10 mouse cellular contexts compared by ENCODE assay signal in genomic region chr7:83567841-83568500, GRCm38 (mm10). TPM values are rescaled to one million over a fixed set of nuclear protein-coding genes. Genes with fewer than 3 reads are reported as not detected.
DNase-seq lines count a peak whose midpoint lies in the region; ATAC-seq and TF ChIP-seq lines count a peak whose summit lies in the region.
"Had no signal": no experiment of that assay in that cellular context is flagged by ENCODE, and none has a peak within 500 bp of the region (broad histone marks: within the 10 kb centered on the region; RNA-seq: fewer than 3 reads in every experiment).

No protein-coding gene starts in this region.

- no peak overlapping the region for H3K4me2 ChIP-seq in forebrain, embryonic 14.5 days (ENCODE audit: low read length)
- H3K4me2 ChIP-seq in forebrain, embryonic 11.5 days (ENCODE audit: low read depth, low read length, severe bottlenecking) = no peak overlapping the region
- H3K4me2 ChIP-seq: neural tube, embryonic 12.5 days had no signal

- no peak overlapping the region for H3K9ac ChIP-seq in forebrain, embryonic 14.5 days (ENCODE audit: low read length)
- H3K9ac ChIP-seq in forebrain, embryonic 11.5 days (ENCODE audit: low read length) = no peak overlapping the region
- H3K9ac ChIP-seq: neural tube, embryonic 12.5 days had no signal

- peak; percentile 60; the same call in 1 of the 2 replicates for TF ChIP-seq CTCF in spleen, adult 2 months (IDR thresholded peaks at IDR 0.05; ENCODE audit: extremely low read depth, insufficient read depth, insufficient read length, insufficient replicate concordance)

- peak; percentile 58; the same call in 1 of the 2 replicates for ATAC-seq in forebrain, embryonic 14.5 days
- no peak for ATAC-seq in forebrain, embryonic 11.5 days (replicated peaks; ENCODE audit: low FRiP score)

- TF ChIP-seq POLR2A in spleen, adult 2 months (IDR thresholded peaks at IDR 0.05; ENCODE audit: low read depth, low read length) = no peak

- DNase-seq in forebrain, embryonic 14.5 days (ENCODE audit: low spot score) = peak; percentile 66
- DNase-seq in forebrain, embryonic 11.5 days (ENCODE audit: low spot score) = no peak
- DNase-seq in right cerebral cortex, adult 2 months (ENCODE audit: low spot score in 2 of 2) = peak; percentile 56 to 64
- DNase-seq in right cerebral cortex, postnatal 4 days = no peak
- DNase-seq in cerebellum, postnatal 10 days = peak; percentile 65 to 75
- DNase-seq in hindlimb bud, embryonic 11.5 days (ENCODE audit: extremely low spot score, low read depth, low spot score) = peak; percentile 22
- peak; percentile 10 to 22 for DNase-seq in lung, adult 18-20 months
- DNase-seq in spleen, adult 2 months (ENCODE audit: low read depth in 1 of 2, low spot score in 2 of 2) = peak; percentile 30 to 49

- no peaks in the 10 kb centered on the region for H3K36me3 ChIP-seq in forebrain, embryonic 14.5 days (ENCODE audit: control insufficient read depth, insufficient read depth, low read length)
- no peaks in the 10 kb centered on the region for H3K36me3 ChIP-seq in forebrain, embryonic 11.5 days (ENCODE audit: control insufficient read depth, insufficient read depth, low read length)
- no peaks in the 10 kb centered on the region for H3K36me3 ChIP-seq in spleen, adult 2 months (ENCODE audit: control insufficient read depth, insufficient read depth, low read length)
- H3K36me3 ChIP-seq: G1E; neural tube, embryonic 12.5 days had no signal

- H3K27ac ChIP-seq in forebrain, embryonic 14.5 days (ENCODE audit: low read depth, low read length) = no peak overlapping the region
- no peak overlapping the region for H3K27ac ChIP-seq in forebrain, embryonic 11.5 days (ENCODE audit: low read depth, low read length)
- H3K27ac ChIP-seq in spleen, adult 2 months (ENCODE audit: insufficient read depth, low read length) = no peak overlapping the region
- H3K27ac ChIP-seq: neural tube, embryonic 12.5 days had no signal

- H3K4me1 ChIP-seq in forebrain, embryonic 14.5 days (ENCODE audit: control insufficient read depth, insufficient read depth, low read length) = no peaks in the 10 kb centered on the region
- H3K4me1 ChIP-seq in forebrain, embryonic 11.5 days (replicated peaks; ENCODE audit: control insufficient read depth, insufficient read depth, low read length) = 0 out of 2 replicates have a peak, but pooled peaks cover 2% of the 10 kb centered on the region
- peaks cover 3% of the 10 kb centered on the region; the same call in 1 of the 2 replicates for H3K4me1 ChIP-seq in spleen, adult 2 months (ENCODE audit: control insufficient read depth, insufficient read depth, insufficient read length)
- H3K4me1 ChIP-seq: neural tube, embryonic 12.5 days had no signal

- 56% methylated on average over 16 of the region's 16 CpGs for WGBS in forebrain, embryonic 14.5 days
- WGBS in forebrain, embryonic 11.5 days = 56% methylated on average over 16 of the region's 16 CpGs
- 57% methylated on average over 16 of the region's 16 CpGs for WGBS in spleen, adult 2 months

- no peak overlapping the region for H3K4me3 ChIP-seq in forebrain, embryonic 14.5 days (ENCODE audit: low read depth, low read length)
- no peak overlapping the region for H3K4me3 ChIP-seq in forebrain, embryonic 11.5 days (ENCODE audit: low read depth, low read length)
- H3K4me3 ChIP-seq in spleen, adult 2 months (ENCODE audit: extremely low read depth, insufficient read depth, insufficient read length) = no peak overlapping the region
- H3K4me3 ChIP-seq: neural tube, embryonic 12.5 days had no signal

- no peaks in the 10 kb centered on the region for H3K9me3 ChIP-seq in forebrain, embryonic 14.5 days (replicated peaks; ENCODE audit: control insufficient read depth, low read length)
- no peaks in the 10 kb centered on the region for H3K9me3 ChIP-seq in forebrain, embryonic 11.5 days (ENCODE audit: control insufficient read depth, low read length)
- H3K9me3 ChIP-seq: G1E; neural tube, embryonic 12.5 days had no signal

- no peaks in the 10 kb centered on the region for H3K27me3 ChIP-seq in forebrain, embryonic 14.5 days (replicated peaks; ENCODE audit: control insufficient read depth, insufficient read depth, low read length)
- H3K27me3 ChIP-seq in forebrain, embryonic 11.5 days (ENCODE audit: control insufficient read depth, insufficient read depth, low read length) = no peaks in the 10 kb centered on the region
- H3K27me3 ChIP-seq in spleen, adult 2 months (ENCODE audit: control insufficient read depth, insufficient read depth, low read length) = no peaks in the 10 kb centered on the region
- H3K27me3 ChIP-seq: neural tube, embryonic 12.5 days had no signal

RNA-seq across cellular contexts. Expression of gene Tmc3, which starts 16.8 kb away (rescaled TPM):
- polyA plus RNA-seq in forebrain, embryonic 14.5 days (2014; fragmentation: Nextera tagmentation; extraction: Ambion mirVana) = 0.14 and 0.23 TPM in 2 replicates
- 0.15 and 0.17 TPM in 2 replicates for polyA plus RNA-seq in forebrain, embryonic 11.5 days (2014; fragmentation: Nextera tagmentation; extraction: Ambion mirVana)
- 0.74 and 0.77 TPM in 2 replicates for polyA plus RNA-seq in spleen, adult 2 months (2012; rRNA removed)
- polyA plus RNA-seq: G1E had no signal

Comparison
In these comparisons a context has a peak if more than half of its experiments do, and no peak if none do; other contexts are left out.
1. DNase-seq: peak in forebrain, embryonic 14.5 days (single experiment), right cerebral cortex, adult 2 months (2 of 2), cerebellum, postnatal 10 days (2 of 2), hindlimb bud, embryonic 11.5 days (single experiment), lung, adult 18-20 months (2 of 2) and spleen, adult 2 months (2 of 2); none in forebrain, embryonic 11.5 days (single experiment) and right cerebral cortex, postnatal 4 days (single experiment).